Mouse (Mus musculus): ENCODE results near the gene Pim1.

Gene Pim1

DNA sequence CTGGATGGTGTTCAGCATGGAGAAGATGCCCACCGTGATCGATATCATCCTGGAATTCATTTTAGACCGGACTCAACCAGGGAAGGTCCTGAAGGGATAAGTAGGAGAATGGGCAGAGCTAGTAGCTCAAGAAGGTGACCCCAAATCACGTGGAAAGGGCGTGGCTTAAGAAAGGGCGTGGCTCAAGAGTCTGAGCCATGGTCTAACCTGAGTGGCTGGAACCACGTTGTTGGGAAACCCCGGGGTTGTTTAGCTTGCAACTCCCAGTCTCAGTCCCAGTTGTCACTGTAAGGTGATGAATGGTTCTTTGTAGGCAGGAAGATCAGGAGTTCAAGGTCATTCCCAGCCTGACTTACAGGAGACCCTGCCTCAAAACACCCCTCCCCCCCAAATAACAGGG is 29.2 kb downstream of the Pim1 start:
- in situ Hi-C loops (cut with MboI, MseI): loop anchor here (5.0 kb wide), 1 partner anchor 147 kb away; no protein-coding TSS in a partner anchor

DNA sequence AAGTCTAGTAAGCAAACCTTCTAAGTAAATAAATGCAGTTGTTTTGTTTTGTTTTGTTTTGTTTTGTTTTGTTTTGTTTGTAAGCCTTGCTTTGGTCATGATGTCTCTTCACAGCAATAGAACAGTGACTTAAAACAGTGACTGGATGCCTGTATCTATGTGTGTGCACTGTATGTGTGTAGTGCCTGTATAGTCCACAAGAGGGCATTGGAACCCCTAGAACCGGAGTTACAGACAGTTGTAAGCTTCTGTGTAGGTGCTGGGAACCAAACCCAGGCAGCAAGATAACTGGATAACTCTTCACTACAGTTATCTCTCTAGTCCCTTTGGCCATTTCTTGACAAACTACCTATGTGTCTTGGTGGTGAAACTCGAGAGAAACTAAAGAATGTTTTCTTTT is 35.1 kb downstream of the Pim1 start:
- in situ Hi-C loops (cut with MboI, MseI): loop anchor here (5.0 kb wide), 1 partner anchor 87 kb away; the partner anchor contains the start of genes Gm28043 and Rnf8

DNA sequence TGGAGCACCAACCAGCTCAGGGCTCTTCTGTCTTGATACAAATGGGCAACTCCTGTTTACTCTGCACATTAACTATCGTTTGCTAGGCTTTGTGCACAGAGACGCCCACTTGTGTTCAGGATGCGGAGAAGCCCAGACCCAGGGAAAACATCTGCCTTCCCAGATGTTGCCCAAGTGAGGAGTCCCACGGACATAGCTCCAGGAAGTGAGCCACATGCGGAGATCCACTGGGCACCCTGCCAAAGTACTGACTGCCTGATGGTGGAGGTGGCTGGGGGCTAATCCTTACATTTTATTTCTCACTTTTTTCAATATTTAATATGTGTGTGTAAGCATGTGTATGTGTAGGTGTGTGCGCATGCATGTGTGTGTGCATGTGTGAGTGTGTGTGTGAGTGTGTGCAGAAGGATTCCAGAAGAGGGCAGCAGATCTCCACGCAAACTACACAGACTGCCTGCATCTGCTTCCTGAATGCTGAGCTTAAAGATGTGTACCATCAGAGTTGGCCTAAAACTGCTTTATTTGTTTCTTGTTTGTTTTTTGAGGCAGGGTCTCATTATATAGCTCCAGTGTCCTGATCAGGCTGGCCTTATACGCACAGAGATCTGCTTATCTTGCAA is 38.1 kb downstream of the Pim1 start:
- in situ Hi-C loops (cut with MboI, MseI): loop anchor here (5.0 kb wide), 1 partner anchor 84 kb away; the partner anchor contains the start of genes Gm28043 and Rnf8

DNA sequence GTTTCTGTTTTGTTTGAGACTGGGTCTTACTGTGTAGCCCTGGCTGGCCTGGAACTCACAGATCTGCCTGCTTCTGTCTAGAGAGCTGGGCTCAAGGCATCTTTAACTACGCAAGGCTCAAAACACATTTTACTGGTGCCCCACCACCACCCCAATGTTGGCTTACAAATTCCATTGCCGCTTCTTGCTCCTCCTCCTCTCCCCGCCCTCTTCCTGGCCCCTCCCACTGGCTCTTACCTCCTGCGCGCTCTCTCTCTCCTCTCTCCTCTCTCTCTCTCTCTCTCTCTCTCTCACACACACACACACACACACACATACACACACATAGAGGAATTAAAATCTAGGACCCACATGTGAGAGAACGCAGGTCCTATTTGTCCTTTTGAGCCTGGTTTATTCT is 40.0 kb downstream of the Pim1 start:
- in situ Hi-C loops (cut with MboI, MseI): no loop called here

DNA sequence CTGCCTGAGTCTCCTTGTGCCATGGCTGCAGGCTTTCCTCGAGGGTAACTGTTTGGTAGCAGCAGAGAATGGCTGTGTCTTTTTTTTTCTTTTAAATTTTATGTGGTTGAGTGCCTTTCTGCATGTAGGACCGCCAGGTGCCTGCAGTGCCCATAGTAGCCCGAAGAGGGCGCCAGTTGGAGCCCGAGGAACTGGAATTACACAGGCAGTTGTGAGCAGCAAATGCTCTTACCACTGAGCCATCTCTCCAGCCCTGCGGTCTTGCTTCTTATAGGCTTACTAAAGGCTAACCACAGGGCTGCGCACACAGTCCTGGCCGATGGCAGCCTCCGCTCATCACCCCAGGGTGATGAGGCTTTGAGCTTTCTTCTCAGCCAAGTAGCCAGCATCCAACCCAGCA is 40.7 kb downstream of the Pim1 start:
- in situ Hi-C loops (cut with MboI, MseI): no loop called here

DNA sequence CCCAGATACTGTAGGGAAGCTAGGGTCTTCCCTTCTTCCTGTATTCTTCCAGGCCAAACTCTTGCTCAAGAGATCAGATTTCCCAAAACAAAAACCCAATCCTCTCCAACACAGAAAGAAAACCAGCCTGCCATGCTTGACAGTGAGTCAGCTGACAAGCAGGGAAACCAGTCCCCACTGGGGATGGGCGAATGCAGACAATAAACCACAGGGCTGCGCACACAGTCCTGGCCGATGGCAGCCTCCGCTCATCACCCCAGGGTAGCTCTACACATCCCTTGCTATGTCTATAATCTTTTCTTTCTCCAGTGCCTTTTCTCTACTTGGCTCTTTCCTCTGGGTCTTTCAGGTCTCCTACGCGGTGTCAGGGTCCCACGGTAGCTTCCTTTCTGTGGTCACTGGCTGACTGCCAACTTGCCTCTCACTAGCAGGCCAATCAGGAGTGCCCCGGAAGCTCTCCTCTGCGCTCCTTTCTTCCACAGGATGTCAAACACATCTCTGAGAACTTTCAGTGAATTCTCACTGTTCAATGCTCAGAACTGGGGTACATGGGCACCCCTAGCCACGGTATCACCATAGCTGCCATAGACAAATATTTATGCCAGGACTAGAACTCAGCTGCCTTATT is 41.3 kb downstream of the Pim1 start:
- in situ Hi-C loops (cut with MboI, MseI): no loop called here

DNA sequence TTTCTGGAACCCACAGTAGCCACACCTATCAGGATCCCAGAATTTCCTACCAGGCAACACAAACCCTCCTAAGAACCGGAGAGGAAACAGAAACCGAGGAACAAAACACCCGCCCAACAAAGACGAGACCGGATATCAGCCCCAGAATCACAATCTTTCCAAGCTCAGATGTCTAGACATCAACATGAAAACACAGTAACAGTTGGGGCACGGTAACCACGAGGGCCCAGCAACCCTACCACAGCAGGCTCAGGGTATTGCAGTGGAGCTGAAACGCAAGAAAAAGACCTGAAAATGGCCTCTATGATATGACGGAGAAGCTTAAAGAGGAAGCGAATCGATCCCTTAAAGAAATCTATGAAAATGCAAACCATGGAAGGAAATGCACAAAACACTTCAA is 43.3 kb downstream of the Pim1 start:
- in situ Hi-C loops (cut with MboI, MseI): no loop called here

DNA sequence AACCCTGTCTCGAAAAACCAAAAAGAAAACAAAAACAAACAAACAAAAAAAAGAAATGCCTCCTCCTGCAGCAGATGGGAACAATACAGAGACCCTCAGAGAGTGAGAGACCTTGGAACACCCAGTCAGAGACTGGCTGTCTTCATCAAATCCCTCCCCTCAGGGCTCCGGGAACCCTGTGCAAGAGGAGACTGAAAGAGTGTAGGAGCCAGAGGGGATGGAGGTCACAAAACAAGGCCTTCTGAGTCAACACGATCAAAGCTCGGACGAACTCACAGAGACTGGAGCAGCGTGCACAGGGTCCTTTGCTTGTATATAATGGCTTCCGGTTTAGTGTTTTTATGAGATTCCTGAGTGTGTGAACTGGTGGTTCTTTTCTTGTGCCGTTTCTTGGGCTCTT is 49.9 kb downstream of the Pim1 start:
- in situ Hi-C loops (cut with MboI, MseI): no loop called here

DNA sequence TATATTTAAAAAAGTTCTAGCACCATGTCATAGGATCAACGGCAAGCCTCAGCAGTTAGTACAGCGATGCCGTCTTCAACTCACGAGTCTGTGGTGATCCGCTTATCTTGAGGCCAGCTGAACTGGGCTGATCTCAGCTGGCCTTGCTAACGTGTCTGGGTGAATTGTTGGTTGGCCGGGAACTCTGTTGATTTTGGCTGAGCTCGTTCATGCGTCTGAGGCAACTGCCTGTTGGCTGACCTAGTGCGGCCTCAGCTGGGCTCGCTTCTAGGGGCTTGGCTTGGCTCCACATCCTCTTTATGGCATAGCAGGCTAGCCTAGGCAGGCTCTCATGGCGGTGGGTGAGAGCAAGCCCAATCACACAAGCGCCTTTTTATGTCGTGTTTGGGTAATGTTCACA is 50.9 kb downstream of the Pim1 start:
- in situ Hi-C loops (cut with MboI, MseI): no loop called here

DNA sequence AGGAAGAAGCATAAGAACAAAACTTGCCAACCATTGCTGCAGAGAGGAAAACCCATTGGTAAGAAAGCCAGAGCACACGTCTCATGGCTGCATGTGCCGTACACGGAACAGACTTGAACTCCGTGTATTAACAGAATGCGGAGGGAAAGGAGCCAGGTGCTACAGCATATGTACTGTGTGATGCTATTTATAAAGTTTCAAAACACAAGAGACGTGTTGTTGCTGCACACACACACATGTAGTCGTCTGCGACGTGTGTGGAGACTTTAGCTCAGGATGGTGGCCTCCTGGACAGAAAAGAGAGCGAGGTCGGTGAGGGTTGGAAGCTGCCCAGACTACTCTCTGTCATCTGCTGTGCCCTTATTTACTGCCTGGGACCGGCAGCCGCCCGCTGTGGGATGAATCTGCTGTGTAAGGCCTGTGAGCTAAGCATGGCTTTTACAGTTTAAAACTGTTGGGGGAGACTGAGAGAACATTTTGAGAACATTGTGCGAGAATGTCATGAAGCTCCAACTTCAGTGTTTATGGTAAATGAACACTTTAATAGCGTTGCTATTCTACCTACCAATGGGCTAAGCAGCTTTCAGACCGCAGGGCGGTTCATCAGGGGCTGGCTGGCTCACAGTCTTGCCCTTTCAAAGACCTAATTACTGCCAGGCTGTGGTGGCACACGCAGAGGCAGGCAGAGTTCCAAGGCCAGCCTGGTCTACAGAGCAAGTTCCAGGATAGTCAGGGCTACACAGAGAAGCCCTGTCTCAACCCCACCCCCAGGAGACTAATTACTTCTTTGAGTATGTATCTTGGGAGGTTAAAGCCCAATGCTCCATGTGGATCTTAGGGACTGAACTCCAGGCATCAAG is 52.5 kb downstream of the Pim1 start:
- in situ Hi-C loops (cut with MboI, MseI): no loop called here

DNA sequence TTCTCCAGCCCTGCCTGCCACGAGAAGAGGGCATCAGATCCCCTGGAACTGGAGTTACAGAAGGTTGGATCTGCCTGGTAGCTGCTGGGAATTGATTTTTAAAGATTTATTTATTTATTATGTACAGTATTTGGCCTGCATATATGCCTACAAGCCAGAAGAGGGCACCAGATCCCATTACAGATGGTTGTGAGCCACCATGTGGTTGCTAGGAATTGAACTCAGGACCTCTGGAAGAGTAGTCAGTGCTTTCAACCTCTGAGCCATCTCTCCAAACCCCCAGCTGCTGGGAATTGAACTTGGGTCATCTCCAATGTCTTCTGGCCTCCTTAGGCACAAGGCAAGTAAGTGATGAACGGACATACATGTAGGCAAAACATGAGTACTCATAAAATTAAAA is 53.5 kb downstream of the Pim1 start:
- in situ Hi-C loops (cut with MboI, MseI): no loop called here

DNA sequence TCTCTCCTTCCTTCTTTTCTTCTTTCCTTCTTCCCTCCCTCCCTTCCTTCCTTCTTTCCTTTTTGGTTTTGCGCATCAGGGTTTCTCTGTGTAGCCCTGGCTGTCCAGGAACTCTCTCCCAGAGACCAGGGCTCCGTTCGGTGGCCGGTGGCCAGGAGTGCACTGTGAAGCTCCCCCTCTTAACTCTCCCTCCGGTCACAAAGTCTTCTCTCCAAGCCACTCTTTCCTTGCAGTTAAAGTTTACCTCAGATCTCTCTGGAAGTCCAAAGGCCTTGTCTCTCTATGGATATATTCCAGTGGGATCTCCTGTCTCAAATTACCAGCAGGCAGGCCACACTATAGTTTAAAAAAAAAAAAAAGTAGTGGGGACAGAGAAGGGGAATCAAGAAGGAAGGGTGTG is 54.7 kb downstream of the Pim1 start:
- in situ Hi-C loops (cut with MboI, MseI): no loop called here

Data from regulatory T cell (primary cell).